Mouse (Mus musculus) gastrocnemius, postnatal 14 days (tissue): Measurements from ENCODE around the gene Lifr. TPM values are rescaled to one million over a fixed set of nuclear protein-coding genes. Genes with fewer than 3 reads are reported as not detected.

Experiments used
- DNase-seq: peaks from one replicate; pipeline ENCODE4 v3.0.0; 2021; ENCODE audit warnings: mixed read lengths
- intact Hi-C: fragments of 180-260 bp; cut with DNase I; formaldehyde crosslinking; loops from one replicate; pipeline ENCODE4 v1.15.1; 2025; ENCODE audit warnings: low total_unique reads
- total RNA-seq, 2 experiments: library from RNA; stranded (reverse); gene quantifications; 2 replicates each; pipeline ENCODE4 v1.2.3; 2021

The Lifr gene
- total RNA-seq, 2 experiments from 2014 or later: 40.2 to 52.2 TPM

GRCm38 (mm10) chr15:7078356-7078755 is 12.1 kb upstream of the Lifr start:
- intact Hi-C loops: no loop called here
- no peak for DNase-seq

DNA sequence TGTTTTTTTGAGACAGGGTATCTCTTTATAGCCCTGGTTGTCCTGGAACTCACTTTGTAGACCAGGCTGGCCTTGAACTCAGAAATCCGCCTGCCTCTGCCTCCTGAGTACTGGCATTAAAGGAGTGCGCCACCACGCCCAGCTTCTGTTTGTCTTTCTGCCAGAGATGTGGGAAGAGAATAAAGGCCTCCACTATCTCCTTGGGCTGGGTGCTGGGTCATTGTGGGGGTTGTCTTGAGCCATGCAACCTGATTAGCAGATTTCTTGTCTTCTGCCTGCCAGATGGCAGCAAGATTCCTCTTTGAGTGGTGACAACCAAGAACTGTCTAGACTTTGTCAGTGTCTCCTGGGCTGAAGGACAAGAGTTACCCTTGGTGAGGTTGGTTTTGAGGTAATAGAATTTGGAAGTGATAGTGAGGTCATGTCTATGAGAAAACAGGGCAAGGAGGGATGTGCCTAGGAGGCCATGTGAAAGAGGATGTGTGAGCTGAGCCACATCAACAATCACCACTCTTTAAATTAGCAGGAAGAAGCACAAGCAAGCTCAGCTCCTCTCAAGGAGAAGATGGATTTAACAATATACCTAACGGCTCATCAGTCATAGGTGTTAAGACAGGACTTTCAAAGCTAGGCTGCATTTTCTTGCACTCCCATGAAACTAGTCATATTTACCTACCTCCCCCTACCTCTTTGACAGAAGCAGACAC is 10.6 kb upstream of the Lifr start:
- intact Hi-C loops: no loop called here
- DNase-seq: no peak

- DNase-seq: peak; percentile 26
- intact Hi-C loops: no loop called here
Observed at GRCm38 (mm10) chr15:7080916-7081626, 9.3 kb upstream of the Lifr start.

GRCm38 (mm10) chr15:7081795-7082194 is 8.6 kb upstream of the Lifr start:
- intact Hi-C loops: no loop called here
- DNase-seq: no peak

DNA sequence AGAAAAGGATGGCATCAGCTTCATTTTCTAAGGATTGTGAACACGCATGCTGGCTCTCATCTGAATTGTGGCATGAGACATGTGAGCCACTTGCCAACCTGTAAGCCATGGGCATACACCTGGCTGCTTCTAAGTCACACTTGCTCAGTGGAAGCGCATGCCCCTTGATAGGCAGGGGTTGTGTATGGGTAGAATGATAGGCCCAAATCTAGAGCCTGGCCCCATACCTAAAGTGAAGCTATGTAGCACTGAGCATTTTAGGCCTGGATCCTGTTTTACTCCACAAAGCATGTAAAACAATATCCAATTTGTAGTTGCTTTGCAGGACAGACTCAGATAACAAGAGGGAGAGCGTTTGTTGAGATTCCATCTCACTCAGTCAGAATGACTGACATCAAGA is 7.5 kb upstream of the Lifr start:
- DNase-seq: no peak
- intact Hi-C loops: no loop called here

DNA sequence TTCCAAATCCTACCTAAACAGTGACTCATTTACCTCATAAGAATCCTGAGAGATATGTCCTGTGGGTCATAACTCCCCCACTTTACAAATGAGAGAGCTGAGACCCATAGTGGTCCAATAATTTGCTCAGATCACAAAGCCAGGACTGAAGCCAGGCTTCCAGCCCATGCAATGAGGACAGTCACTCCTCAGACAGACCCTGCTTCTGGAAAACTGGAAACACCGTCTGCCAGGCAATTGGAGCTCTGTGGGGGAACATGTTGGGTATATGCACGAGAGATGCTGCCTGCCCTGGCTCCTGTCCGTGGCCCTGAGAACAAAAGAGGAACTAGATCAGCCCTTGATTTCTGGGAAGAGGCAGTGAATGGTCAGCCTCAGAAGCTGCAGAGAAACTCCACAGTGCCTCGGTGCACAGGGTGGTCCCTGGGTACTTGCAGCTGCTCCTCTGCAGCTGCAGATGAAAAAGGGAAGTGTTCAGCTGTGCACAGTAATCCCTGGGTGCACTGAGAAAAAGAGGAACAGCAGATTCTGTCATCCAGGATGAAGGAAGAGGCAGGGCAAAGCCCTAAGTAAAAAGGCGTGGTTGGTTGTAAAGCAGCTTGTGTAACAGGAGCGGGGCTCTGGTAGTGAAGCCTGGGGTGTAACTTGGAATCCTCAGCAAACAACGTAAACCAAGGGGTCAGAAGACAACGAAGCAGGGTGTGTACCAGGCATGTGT is 5.5 kb upstream of the Lifr start:
- peak; percentile 34 for DNase-seq
- intact Hi-C loops: no loop called here

GRCm38 (mm10) chr15:7088691-7089090 is 1.7 kb upstream of the Lifr start:
- intact Hi-C loops: no loop called here
- DNase-seq: no peak

- DNase-seq: peak; percentile 17
- intact Hi-C loops: no loop called here
Observed at GRCm38 (mm10) chr15:7092321-7092720, 1.9 kb downstream of the Lifr start.

- intact Hi-C loops: no loop called here
- no peak for DNase-seq
Observed at GRCm38 (mm10) chr15:7099406-7099805, 9.0 kb downstream of the Lifr start.

DNA sequence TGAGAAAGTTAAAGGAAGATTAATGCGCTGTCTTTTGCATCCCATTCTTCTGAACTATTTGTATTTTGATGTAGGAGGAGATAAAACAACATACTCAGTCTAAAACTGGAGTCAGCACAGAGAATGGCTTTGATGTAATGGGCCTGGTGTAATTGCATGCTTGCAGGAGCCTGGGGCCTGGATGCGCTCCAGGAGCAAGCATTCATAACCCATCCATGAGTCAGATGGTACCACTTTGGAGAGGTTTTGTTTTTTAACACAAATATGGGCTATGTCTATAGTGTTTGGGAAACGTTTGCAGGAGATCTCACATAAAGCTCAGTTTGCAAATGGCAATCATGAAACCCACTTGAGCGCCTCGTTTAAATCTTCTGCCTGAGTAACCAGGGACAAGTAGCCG is 9.8 kb downstream of the Lifr start:
- intact Hi-C loops: no loop called here
- no peak for DNase-seq

DNA sequence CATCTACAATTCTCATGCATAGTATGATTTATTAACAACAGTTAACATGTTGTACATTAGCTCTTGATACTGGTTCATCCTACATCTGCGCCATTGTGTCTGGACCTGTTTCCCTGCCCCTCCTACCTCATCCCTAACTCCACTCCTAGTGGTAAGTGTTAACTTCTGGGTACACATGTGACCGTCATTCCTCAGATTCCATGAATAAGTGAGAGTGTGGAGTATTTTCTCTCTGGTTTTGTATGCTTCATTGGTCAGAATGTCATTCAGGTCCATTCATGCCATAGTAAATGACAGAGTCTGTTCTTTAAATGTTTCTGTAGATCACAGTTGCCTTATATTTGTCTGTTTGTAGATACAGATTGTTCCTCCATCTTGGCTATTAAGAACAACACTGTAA is 12.6 kb downstream of the Lifr start:
- intact Hi-C loops: no loop called here
- no peak for DNase-seq

DNA sequence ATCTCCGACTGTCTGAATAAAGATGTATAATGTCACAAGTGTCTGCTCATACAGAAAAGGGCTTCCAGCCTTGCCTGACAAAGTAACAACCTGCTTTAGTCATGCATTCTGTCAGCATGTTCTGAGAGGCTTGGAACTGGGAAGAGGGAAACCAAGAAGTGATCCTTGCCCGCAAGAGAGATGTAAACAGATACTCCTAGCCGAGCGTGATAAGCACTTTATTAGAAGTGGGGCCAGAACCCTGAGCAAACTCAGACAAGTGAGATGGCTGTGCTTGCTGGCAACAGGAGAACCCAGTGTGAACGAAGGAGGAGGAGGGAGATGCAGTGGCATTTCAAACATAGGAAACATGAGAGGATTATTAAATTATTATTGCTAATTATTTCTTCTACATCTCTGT is 14.8 kb downstream of the Lifr start:
- DNase-seq: no peak
- intact Hi-C loops: no loop called here

DNA sequence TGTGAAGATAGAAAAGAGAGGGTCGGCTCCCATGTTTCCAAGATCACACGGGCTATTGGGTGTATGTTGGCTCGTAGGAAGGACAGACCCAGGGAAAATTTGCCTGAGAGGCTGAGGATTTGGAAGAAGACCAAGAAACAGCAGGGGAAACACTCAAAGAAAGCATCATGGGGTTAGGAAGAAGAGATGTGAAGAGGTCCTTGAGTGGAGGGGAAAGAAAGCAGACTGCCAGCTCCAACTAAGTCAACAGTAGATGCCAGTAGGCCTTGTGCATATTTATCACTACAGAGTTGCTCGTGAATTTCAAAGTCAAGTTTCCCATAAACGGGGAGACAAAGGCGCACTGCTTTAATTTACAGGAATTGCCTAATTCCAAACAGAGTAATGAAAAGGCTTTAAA is 17.7 kb downstream of the Lifr start:
- DNase-seq: no peak
- intact Hi-C loops: no loop called here

GRCm38 (mm10) chr15:7112227-7112907 is 22.0 kb downstream of the Lifr start:
- intact Hi-C loops: no loop called here
- no peak for DNase-seq

DNA sequence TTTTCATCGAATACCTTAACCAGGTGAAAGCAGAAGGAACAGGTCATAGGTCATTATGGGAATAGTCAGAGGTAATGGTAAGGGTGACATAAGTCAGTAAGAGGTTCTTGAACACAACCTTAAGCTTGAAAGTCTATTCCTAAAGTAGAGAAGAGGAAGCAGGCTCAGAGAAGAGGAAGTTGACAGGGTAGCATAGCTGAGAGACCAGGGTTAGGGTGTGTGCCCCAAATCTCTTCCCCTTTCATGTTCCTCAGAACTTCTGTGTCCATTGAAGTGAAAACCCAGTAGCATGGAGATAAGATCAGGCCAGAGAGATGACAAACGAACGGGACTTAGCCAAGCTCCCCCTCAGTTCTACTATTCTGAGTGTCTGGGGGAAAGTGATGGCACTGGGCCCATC is 23.5 kb downstream of the Lifr start:
- intact Hi-C loops: no loop called here

DNA sequence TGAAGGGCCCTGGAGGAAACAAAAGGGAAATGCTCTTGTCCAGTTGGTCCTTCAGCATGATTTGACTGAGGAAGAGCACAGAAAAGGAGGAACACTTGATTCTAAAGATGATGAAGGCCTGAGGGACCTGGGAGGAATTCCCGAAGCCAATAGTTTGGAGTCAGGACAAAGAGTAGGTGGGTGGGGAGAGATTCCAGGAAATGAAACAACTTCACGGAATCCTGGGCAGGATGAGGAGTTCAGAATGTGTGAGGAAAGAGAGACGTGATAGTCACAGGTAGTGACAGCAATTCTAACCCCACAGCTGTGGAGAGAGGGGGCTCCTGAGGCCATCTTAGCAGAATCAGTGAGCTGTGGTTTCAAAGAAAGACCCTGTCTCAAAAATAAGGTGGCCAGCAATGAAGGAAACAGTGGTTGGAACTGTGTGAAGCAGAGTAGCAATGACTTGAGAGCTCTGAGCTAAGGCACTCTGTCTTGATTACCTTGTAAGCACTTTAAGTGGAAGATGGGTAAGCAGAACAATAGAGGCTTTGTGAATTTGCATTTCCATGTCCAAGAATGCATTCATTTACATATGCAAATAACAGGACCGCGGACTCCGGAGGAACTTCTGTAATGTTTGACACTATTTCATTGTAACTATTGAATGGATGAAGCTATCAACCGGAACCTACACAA is 25.1 kb downstream of the Lifr start:
- intact Hi-C loops: no loop called here

More for the DNA sequence above, 23.5 kb downstream of the Lifr start:
- no peak for DNase-seq

DNA sequence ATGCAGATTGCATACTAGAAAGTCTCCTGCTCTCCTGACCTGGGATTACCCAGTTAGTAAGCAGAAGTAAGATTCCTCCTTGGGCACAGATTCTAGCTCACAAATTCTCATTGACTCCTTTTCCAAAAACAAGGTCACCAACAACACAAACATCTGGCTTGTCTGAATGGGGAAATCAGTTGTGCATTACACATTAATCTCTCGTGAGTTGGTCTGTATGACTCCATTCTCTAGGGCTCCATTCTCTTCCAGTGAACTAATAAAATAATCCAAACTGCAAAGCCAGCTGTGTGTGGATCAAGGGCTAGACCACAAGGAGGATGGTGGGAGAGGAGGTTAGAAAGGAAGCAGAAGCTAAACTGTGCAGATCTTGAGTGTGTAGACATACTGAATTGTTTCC is 25.8 kb downstream of the Lifr start:
- DNase-seq: no peak
- intact Hi-C loops: no loop called here

More for the DNA sequence above, 25.1 kb downstream of the Lifr start:
- no peak for DNase-seq

DNA sequence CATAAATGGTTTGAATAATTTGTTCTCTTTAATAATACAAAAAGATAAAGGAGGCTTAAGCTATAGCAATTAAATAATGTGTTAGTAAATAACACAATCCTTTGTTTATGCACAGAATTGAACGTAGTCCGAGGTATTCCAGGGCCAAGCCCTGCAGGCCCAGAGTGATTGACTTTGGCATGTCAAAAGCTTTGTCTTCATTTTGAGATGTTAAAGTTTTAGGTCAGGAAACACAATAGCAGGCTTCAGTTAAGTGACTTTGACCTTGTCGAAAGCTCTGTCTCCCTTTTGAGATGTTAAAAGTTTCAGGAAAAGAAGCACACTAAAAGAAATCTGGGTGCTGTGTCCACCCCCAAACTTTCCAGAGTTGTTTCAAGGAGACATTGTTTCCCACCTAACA is 26.3 kb downstream of the Lifr start:
- intact Hi-C loops: no loop called here
- DNase-seq: no peak

- no peak for DNase-seq
- intact Hi-C loops: no loop called here
Observed at GRCm38 (mm10) chr15:7117944-7118343, 27.5 kb downstream of the Lifr start.

- peak; percentile 62 for DNase-seq
- intact Hi-C loops: no loop called here
Observed at GRCm38 (mm10) chr15:7118849-7119248, 28.4 kb downstream of the Lifr start.
